Mouse (Mus musculus): Measurements from ENCODE around the gene Ak8.

Gene Ak8

DNA sequence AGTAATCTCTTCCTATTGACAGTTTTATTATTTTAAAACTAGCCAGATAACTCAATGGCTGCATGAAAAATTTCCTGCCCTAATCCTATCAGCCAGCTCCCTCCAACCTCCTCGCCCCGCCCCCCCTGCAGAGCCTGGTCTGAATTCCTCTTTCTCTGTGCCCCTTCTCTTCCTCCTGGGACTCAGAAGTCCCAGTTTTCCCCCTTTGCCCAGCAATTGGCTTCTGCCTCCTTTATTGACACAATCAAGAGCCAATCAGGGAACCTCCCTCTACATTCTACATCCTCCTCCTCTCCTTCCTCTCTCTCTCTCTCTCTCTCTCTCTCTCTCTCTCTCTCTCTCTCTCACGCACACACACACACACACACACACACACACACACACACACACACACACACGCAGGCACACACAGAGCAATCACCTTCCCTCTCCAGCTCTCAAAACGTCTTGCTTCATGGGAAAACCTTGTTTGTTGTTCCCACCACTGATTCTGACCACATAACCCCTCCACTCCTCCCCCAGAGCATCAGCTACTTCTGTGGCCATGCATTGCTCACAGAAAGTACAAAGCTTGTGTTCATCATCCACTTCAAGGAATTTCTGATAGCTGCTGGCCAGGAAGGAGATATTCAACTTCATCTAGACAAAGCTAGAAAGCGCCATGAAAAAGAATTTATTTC lies 93.1 kb downstream of the Ak8 start:
- in situ Hi-C loops (cut with MboI, MseI), result no loop called here

DNA sequence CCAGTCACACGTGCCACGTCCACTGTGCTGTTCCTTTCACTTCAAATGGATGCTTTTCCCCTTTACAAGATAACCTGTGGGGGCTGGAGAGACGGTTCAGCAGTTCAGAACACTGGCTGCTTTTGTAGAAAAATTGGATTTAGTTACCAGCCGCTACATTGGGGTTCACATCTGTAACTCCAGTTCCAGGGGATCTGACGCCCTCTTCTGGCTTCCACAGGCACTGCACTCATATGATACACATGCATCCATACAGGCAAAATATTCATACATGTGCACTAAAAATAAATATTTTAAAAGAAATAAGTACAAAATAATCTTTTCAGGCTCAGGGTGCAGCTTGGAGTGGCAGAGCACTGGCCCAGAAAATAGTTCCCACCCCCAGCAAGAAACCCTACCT lies 94.7 kb downstream of the Ak8 start:
- in situ Hi-C loops (cut with MboI, MseI), result no loop called here

DNA sequence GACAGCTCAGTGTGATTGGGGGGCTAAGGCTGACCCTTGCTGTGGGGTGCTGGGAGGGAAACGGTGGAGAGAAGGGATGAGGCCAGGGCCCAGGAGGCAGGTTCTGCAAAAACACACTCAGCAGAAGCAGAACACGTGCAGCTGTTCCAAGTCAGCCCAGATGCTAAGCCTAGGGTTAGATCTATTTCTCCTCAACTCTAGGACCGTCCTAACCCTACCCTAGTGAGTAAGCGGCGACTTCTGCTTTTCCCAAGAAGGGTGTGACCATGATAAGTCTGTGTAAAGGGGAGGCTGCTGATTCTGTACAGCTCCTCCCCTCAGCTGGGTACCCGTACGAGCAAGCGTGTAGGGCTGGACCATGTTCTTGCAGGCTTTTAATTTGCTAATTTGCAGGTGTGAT lies 96.3 kb downstream of the Ak8 start:
- in situ Hi-C loops (cut with MboI, MseI), result no loop called here

DNA sequence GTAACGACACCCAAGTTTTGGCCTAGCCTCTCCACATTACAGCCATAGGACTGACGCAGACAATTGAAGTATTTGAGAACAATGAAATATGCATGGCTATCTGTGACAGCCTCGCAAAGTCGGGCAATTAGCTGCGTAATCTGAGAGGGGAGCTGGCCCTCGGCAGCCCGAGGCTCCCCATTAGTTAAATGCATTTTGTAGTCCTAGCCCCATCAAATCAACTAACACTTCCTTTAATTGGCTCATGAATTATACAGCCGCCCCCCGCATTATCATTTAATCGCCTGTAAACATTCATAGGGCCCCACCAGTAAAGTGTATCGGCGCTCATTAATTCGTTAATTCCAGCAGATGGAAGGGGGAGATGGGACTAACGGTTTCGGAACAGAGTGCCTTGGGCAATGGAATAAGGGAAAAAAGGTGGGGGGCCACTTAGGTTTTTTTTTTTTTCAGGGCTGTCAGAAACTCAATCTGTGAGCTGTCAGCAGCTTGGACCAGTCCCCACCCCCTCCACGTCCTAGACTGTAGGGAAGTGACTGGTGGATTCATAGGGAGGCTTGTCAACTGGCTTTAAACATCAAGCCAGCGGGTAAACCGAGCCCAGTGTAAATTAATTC lies 97.6 kb downstream of the Ak8 start:
- in situ Hi-C loops (cut with MboI, MseI), result no loop called here

DNA sequence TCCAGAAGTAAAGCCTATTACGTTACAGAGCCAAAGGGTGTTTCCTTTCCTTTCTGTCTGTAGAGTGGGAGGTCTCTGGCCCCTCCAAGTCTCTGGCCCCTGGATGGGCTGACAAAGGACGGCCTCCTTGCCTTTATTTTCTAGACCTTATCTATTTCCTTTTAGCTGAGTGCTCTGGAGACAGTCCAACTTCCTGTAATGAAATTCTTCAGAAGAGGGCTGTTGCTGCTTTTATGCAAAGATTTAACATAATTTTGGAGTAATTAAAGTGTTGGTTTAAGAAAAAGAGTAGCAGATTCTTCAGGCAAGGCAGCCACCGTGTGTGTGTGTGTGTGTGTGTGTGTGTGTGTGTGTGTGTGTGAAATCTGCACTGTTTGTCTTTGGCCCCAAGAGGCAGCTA lies 98.4 kb downstream of the Ak8 start:
- in situ Hi-C loops (cut with MboI, MseI), result no loop called here

DNA sequence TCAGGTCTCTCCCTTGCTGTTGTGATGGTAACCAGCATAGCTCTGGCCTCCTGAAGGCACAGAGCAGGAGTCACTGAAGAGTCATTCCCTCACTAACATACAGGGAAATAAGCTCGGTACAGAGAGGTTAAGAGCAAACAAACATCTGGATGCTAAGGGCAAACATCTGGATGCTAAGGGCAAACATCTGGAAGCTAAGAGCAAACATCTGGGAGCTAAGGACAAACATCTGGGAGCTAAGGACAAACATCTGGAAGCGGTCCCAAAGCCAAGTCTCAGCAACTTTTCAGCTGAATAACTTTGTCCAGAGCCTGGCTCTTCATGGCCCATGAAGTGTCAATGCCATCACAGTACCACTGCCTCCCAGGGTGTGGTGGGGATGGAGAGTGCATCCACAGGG lies 99.6 kb downstream of the Ak8 start:
- in situ Hi-C loops (cut with MboI, MseI), result no loop called here

DNA sequence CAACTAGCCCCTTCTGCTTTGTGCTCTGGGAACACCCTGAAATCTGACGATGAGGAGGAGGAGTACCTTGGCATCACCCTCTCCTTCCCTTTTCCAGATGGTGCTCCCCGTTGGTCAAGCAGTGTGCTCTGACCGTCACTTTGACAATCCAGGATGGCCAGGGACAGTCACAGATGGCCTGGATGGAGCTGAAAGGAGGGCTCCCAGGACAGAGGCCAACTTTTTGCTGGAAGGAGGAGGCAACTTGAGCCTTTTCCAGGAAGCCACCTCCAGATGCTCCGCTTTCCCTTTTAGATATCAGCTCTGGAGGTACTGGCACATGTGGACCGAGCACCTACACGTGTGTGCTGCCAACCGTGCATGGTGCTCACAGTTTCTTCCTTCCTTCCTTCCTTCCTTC lies 103.4 kb downstream of the Ak8 start:
- in situ Hi-C loops (cut with MboI, MseI), result no loop called here

DNA sequence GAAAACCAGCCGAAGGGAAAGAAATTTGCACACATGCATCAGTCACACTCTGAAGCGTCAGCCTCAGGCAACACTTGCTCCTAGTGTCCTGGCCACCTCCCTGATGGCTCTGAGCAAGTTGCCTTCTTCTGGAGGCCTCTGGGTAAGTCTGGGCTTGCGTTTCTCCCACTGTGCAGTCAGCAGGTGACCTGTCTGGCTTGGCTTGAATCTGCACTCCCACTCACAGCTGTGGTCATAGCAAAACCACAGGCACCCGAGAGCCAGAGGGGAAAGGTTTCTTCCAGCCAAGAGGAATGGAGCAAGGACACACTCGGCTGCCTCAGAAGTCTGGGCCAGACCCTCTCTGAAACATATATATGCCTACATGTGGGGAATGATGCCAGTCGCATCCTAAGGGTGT lies 108.9 kb downstream of the Ak8 start:
- in situ Hi-C loops (cut with MboI, MseI), result no loop called here

DNA sequence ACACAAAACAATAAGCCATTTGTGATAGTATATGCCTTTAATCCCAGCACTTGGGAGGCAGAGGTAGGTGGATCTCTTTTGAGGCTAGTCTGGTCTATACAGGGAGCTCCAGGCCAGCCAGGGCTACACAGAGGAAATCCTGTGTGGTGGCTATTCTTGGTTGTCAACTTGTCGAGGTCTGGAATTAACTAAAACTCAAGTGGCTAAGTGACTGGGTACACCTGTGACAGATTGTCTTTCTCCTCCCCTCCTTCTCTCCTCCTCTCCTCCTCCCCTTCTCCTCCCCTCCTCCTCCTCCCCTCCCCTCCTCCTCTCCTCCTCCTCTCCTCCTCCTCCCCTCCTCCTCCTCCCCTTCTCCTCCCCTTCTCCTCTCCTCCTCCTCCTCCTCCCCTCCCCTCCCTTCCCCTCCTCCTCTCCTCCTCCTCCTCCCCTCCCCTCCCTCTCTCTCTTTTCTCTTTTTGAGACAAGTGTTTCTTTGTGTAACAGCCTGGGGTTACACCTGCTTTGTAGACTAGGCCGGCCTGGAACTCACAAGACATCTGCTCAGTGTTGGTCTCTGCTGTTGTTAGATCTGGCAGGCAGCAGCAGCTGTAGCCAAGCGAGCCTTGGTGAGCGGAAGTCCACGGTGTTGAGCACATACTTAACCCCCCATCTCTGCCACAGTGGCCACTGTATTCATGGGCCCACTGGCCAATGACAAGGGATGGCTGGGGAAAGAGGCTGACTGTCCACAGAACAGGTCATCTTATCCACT lies 110.5 kb downstream of the Ak8 start:
- in situ Hi-C loops (cut with MboI, MseI), result no loop called here

DNA sequence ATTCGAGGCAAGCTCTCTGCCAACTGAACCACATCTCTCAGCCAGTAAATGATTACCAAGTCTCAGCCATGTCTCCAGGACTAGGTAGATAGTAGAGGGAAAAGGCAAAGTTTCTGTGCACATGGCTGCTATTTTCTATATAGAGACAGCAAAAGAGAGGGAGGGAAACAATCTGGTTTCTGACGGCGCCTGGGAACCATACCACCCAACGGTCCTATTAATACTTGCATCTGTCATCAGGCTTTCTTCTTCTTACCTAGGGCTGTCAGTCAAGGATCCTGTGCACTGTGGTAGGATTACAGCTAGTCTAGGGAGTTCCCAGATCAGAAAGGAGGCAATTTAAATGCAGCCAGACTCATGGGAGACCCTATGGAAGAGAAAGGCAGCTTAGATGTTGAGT lies 118.9 kb downstream of the Ak8 start:
- in situ Hi-C loops (cut with MboI, MseI), result no loop called here

DNA sequence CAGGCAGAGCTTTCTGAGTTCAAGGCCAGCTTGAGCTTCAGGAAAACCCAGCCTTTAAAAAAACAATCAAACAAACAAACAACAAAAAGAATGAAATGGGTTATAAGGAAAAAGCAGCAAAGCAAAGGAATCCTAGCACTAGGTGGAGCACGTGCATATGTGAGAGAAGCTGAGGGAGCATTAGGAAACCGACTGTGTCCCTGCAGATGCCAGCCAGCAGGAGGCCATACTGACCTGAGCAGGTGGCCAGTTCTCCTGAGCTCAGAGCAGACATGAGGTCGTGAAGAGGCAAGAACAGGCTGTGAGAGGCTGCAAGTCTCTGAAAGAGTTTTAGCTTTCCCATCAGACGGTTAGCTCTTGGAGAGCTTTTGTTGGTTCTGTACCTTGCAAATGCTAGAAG lies 129.3 kb downstream of the Ak8 start:
- in situ Hi-C loops (cut with MboI, MseI), result no loop called here

DNA sequence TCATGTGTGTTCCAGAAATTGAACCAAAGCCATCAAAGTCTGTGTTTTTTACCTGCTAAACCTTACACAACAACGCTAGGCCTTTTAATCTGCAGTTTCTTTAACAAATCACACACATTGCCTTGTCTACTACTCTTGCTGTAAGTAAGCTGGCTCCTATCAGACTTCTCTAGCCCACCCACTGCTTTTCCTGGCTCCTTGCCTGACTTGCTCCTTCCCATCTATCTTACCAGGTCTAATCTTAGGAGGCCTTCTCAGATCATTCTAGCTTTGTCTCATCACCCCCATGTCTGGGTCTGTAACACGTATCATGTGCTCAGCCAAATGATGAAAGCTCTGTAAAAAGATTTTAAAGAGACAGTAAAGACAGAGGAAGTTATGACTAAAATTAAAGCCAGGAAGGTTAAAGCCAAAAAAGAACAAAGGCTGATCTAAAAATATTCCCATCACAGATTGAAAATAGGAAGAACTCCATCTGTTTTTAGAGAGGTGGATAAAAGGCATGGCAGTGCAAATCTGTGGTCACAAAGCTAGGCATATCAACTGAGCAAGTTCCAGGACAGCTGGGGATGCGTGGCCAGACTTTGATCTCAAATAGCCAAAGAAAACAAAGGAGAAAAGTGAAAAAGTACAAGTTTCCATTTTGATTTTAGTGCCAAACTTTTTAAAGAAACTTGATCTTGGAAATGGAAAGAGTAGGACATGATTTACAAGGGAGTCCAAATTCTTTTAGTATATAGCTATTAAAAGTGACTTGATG lies 136.4 kb downstream of the Ak8 start:
- in situ Hi-C loops (cut with MboI, MseI), result no loop called here

DNA sequence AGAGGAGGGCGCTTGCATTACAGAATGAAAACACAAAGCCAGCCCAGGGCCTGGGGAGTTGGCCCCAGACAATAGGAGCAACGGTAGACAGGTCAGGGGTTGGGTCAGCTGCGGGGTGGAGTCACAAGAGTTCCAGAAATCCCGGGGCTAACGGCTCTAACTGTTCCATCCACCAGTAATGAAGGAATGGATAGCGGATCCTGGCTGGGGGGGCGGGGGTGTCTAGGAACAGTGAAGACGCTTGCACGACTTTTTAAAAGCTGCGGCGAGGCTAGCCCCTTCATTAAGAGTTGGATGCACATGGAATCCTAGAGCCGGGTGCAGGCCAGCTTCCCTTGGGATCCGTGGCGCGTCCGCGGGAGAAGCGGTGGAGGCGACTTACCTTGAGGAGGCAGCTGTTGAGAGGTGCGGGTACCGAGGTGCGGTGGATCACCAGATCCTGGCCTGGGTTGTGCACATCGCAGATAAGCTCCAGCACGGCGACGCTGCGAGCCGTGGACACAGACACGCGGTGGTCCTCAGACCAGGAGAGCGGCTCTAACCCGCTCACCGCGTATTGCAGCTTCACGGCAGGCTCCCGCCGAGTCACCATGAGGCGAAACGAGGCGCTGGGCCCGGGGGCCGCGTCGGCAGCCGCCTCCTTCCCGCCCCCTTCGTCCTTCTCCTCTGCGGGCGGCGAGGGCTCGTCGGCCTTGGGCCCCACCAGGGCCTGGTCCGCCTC lies 139.7 kb downstream of the Ak8 start:
- in situ Hi-C loops (cut with MboI, MseI), result no loop called here

DNA sequence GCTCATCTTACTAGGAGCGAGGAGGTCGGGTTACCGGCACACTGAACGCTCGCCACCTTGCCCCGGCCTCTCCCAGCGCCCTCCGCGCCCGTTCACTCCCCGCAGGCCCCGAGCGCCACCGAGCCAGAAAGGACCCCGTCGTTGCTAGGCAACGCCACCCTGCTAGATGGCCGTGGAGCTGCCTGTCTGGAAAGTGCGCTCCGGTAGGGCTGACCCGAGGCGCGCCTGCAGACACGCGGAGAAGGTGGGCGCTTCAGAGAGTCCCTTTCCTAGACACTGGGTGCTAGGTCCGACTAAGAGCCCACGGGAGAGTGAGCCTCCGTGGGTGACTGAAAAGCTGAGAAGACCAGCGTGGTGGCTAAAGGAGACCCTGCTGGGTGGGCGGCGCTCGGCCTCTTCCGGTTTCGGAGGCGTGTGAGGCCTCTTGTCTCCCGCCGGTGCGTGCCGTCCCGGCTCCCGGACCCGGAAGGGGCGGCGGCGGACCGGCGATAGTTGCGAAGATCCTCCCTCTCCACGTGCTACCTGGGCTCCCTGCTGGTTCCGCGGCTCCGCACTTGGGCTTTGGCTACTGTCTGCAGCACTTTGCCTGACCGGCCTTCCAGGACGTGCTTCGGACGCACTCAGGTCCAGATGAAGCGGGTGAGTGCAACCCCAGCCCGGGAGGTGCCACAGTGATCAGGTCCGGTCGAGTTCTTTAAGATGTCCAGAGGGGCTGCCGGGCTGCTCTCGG lies 140.4 kb downstream of the Ak8 start, which contains the start of the genes Gtf3c4 and Ddx31:
Gtf3c4 (minus strand) TSS at position 139 of the 730 bp plus-strand sequence.
Ddx31 (plus strand) TSS at position 185 of the 730 bp plus-strand sequence.
- in situ Hi-C loops (cut with MboI, MseI), result no loop called here

DNA sequence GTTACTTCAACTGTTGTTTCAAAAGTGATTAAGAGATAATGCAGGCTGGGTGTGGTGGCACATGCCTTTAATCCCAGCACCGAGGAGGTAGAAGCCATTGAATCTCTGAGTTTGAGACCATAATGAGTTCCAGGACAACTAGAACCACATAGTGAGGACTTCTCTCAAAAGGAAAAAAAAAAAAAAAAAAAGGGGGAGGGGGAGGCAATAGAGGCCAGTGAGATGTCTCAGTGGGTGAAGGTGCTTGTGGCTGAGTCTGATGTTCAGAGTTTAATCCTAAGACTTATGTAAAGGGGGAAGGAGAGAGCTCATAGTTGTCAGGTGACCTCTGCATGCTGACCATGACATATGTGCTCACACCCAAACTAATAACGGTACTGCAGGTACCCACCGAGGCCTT lies 142.1 kb downstream of the Ak8 start:
- in situ Hi-C loops (cut with MboI, MseI), result no loop called here

DNA sequence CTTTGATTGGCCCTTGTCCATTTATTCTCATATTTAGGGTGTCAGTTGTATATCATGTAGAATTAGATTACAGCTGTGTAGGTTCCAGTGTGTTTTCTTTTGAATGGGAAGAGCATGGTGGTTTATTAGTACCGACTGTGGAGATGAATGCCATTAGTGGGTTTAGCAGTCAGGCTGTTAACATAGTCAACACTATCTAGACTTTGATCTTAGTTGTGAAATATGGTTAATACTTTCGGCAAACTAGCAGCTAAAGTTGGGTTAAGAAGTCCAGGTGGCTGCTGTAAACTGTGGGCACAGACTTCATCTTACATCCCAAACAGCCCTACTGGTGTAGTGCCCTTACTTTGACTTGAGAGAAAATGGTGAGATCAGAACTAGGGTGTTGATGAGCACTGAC lies 148.9 kb downstream of the Ak8 start:
- in situ Hi-C loops (cut with MboI, MseI), result no loop called here

DNA sequence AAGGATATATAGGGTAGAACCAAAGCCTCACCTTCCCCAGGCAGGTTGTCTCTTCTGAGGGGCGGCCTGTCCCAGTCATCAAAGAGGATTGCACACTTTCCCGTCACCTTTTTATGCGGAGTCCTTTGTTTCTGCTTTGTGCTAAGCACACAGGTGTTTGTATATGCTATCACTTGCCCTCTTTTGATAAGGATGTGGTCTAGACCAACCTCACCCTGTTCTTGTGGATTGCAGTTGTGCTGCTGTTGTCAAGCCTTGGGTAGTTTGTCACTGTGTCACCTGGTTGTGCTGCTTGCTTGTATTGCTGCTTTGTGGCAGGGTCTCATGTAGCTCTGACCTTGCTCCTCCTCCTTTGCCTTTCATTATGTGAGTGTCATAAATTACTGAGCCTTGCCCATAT lies 152.6 kb downstream of the Ak8 start:
- in situ Hi-C loops (cut with MboI, MseI), result no loop called here

DNA sequence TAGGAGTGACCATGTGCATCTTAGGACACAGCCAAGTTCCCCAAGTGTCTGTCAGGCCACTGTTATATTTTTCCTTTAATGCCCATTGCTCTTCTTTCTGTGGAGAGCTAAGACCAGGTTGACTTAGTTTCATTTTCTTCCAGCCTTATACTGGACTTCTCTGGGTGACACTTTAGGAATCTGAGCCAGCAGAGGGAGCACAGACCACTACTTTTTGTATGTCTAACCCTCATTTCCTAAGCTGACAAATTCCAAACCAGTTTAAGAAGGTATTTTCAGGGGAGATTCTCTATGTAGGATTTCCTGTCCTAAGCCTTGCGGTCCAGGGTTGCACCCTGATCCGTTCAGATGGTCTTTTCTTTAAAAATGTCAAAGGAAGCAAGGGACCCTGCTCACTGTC lies 155.8 kb downstream of the Ak8 start:
- in situ Hi-C loops (cut with MboI, MseI), result no loop called here

DNA sequence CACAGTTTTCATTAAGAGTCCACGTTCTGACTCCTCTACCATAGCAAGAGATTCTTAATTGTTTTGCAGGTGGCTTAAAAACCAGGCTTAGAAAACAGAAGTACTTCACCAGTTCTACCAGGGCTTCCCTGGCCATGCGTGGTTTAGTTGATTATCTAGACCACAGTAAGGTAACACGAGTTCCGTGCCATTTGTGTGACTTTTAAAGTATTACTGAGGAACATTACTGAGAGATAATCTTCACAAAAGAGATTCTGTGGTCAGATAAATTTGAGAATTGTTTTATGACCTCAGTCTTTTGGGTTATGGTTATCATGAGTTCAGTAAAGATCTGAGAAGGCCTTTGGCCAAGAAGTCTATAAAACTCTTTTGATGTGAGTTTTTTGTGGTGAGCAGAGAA lies 159.3 kb downstream of the Ak8 start:
- in situ Hi-C loops (cut with MboI, MseI), result no loop called here

DNA sequence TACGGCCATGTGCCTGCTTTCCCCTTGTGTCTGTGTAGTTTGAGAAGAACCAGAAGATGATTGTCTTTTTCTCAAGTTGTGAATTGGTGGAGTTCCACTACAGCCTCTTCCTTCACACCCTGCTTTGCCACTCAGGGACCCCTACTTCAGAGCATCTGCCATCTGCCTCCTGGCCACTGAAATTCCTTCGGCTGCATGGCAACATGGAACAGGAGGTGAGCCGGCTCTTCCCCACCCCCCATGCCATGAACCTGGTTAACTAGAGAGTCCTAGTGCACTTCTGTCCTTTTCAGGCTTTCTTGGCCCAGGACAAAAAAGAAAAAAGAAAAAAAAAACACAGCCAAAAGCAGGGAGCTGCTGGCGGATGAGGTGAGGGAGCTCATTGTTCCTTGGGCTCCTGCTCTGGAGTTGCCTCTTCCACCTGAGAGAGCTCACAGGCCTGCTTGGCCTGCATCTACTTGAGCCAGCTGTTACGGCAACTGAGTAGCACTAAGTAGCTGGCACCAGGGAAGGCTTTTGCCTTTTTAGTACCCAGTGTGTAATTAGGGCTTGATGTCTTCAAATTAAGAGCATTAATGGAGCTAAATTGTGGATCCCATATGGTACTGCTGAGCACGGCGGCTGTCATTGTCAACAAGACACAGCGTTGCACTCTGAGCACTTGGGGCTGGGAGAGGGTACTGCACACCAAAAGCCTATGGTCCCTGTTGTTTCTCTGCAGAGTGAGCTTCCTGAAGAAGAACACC lies 160.9 kb downstream of the Ak8 start:
- in situ Hi-C loops (cut with MboI, MseI), result loop anchor here in 1 of 2 experiments (10.0 kb wide), 1 partner anchor 1144 kb away; no protein-coding TSS in a partner anchor

Data from T-helper 17 cell (primary cell).